Mouse (Mus musculus): ENCODE measurements around the gene Opn1sw. TPM values are rescaled to one million over a fixed set of nuclear protein-coding genes. Genes with fewer than 3 reads are reported as not detected.
"Not testable (repeated sequence)": the region's sequence is repeated elsewhere in the genome, so short reads cannot be mapped to it uniquely, and the experiment has no call there.

The Opn1sw gene
- total and polyA plus RNA-seq, 3 experiments = 0.04 TPM; not detected in 2

- peak; percentile 56 for TF ChIP-seq MYC (IDR thresholded peaks at IDR 0.05; ENCODE audit: low read depth, low read length)
- TF ChIP-seq HCFC1 (IDR thresholded peaks at IDR 0.05; ENCODE audit: low read depth, low read length) = no peak
- TF ChIP-seq MXI1 (IDR thresholded peaks at IDR 0.05; ENCODE audit: low read depth, low read length) = peak; percentile 35
- 0 out of 2 replicates have a peak, but pooled peaks have one; percentile 67 for TF ChIP-seq CHD1 (IDR thresholded peaks at IDR 0.05; ENCODE audit: low read depth, low read length)
- 0 out of 2 replicates have a peak, but pooled peaks have one; percentile 9 for TF ChIP-seq MEF2A (IDR thresholded peaks at IDR 0.05; ENCODE audit: extremely low read depth, insufficient replicate concordance, low read depth, low read length, poor library complexity, severe bottlenecking)
Observed at GRCm38 (mm10) chr6:29347189-29347588, 41.1 kb downstream of the Opn1sw start.

GRCm38 (mm10) chr6:29346512-29346911, 41.8 kb downstream of the Opn1sw start:
- H3K4me1 ChIP-seq (ENCODE audit: control insufficient read depth in 1 of 2, insufficient read depth in 2 of 2, low read length in 2 of 2); H3K4me3 ChIP-seq (ENCODE audit: control insufficient read depth in 1 of 2, insufficient read depth in 1 of 2, low read depth in 2 of 2, low read length in 2 of 2): not testable (repeated sequence)
- peak; percentile 96 for TF ChIP-seq TBP (IDR thresholded peaks at IDR 0.05; ENCODE audit: low read depth, low read length)

More at GRCm38 (mm10) chr6:29347189-29347588, 41.1 kb downstream of the Opn1sw start:
- Histone ChIP-seq H3K79me2 (ENCODE audit: control insufficient read depth, insufficient read depth, low read length, poor library complexity) (peaks cover 25% of the 10 kb centered on the region), H3K9me3 (replicated peaks; ENCODE audit: insufficient read depth, low read length) (no peaks in the 10 kb centered on the region), H3K27me3 (ENCODE audit: control insufficient read depth in 1 of 2, insufficient read depth in 2 of 2, low read length in 2 of 2) (peaks cover 8 to 9% of the 10 kb centered on the region in 2 experiments), H3K36me3 (ENCODE audit: control insufficient read depth in 1 of 2, insufficient read depth in 2 of 2, low read length in 2 of 2) (peaks cover 0 to 13% of the 10 kb centered on the region in 2 experiments; a peak in 3 of 4 replicates), H3K4me1 (ENCODE audit: control insufficient read depth in 1 of 2, insufficient read depth in 2 of 2, low read length in 2 of 2) (peaks cover 3 to 6% of the 10 kb centered on the region in 2 experiments; a peak in 2 of 4 replicates), H3K9ac (ENCODE audit: control insufficient read depth, low read depth, low read length, poor library complexity, severe bottlenecking) (peak overlapping the region; percentile 79), H3K27ac (ENCODE audit: control insufficient read depth, low read depth, low read length) (peak overlapping the region; percentile 64), H3K4me3 (ENCODE audit: control insufficient read depth in 1 of 2, insufficient read depth in 1 of 2, low read depth in 2 of 2, low read length in 2 of 2) (peak overlapping the region; percentile 67 to 95)
- DNase-seq (ENCODE audit: low read depth, low spot score) = no peak

GRCm38 (mm10) chr6:29329514-29329913, 58.8 kb downstream of the Opn1sw start:
- peak; percentile 82 for DNase-seq (ENCODE audit: low read depth, low spot score)
- TF ChIP-seq UBTF (IDR thresholded peaks at IDR 0.05; ENCODE audit: borderline replicate concordance, insufficient read depth, low read depth, low read length) (no peak), RCOR1 (IDR thresholded peaks at IDR 0.05; ENCODE audit: low read depth, low read length) (peak; percentile 99), TCF12 (IDR thresholded peaks at IDR 0.05; ENCODE audit: low read depth, low read length) (peak; percentile 79), ZKSCAN1 (IDR thresholded peaks at IDR 0.05; ENCODE audit: low read depth, low read length) (no peak), MYC (IDR thresholded peaks at IDR 0.05; ENCODE audit: low read depth, low read length) (peak; percentile 91), MAX (IDR thresholded peaks at IDR 0.05; ENCODE audit: low read length) (peak; percentile 81), BHLHE40 (IDR thresholded peaks at IDR 0.05; ENCODE audit: borderline replicate concordance, low read depth, low read length) (peak; percentile 71; the same call in 1 of the 2 replicates), TAL1 (IDR thresholded peaks at IDR 0.05; ENCODE audit: low read length) (peak; percentile 34; the same call in 1 of the 2 replicates), USF1 (IDR thresholded peaks at IDR 0.05; ENCODE audit: low read depth, low read length) (peak; percentile 43), MAFK (IDR thresholded peaks at IDR 0.05; ENCODE audit: borderline replicate concordance, low read depth, low read length) (no peak), GATA1 (IDR thresholded peaks at IDR 0.05; ENCODE audit: low read depth, low read length) (peak; percentile 96), EP300 (IDR thresholded peaks at IDR 0.05; ENCODE audit: low read depth in 1 of 2, low read length in 2 of 2) (peak; percentile 81 to 83), MAZ (IDR thresholded peaks at IDR 0.05; ENCODE audit: low read depth, low read length) (0 out of 2 replicates have a peak, but pooled peaks have one; percentile 27), ETS1 (IDR thresholded peaks at IDR 0.05; ENCODE audit: low read depth, low read length) (peak; percentile 87), KAT2A (conservative IDR thresholded peaks at IDR 0.05; ENCODE audit: low read depth, low read length) (no peak), MXI1 (IDR thresholded peaks at IDR 0.05; ENCODE audit: low read depth, low read length) (peak; percentile 65; the same call in 1 of the 2 replicates), NELFE (IDR thresholded peaks at IDR 0.05; ENCODE audit: low read depth, low read length) (no peak), NRF1 (IDR thresholded peaks at IDR 0.05; ENCODE audit: insufficient read depth, low read depth, low read length, poor library complexity, severe bottlenecking) (no peak), ZNF384 (IDR thresholded peaks at IDR 0.05; ENCODE audit: low read depth, low read length) (no peak), SIN3A (IDR thresholded peaks at IDR 0.05; ENCODE audit: low read length) (peak; percentile 84)
- Histone ChIP-seq H3K79me2 (ENCODE audit: control insufficient read depth, insufficient read depth, low read length, poor library complexity) (no peaks in the 10 kb centered on the region), H3K27me3 (ENCODE audit: control insufficient read depth in 1 of 2, insufficient read depth in 2 of 2, low read length in 2 of 2) (peaks cover 0 to 3% of the 10 kb centered on the region in 2 experiments; a peak in 1 of 4 replicates), H3K36me3 (ENCODE audit: control insufficient read depth in 1 of 2, insufficient read depth in 2 of 2, low read length in 2 of 2) (peaks cover 0 to 4% of the 10 kb centered on the region in 2 experiments; a peak in 2 of 4 replicates), H3K27ac (ENCODE audit: control insufficient read depth, low read depth, low read length) (no peak overlapping the region), H3K9ac (ENCODE audit: control insufficient read depth, low read depth, low read length, poor library complexity, severe bottlenecking) (no peak overlapping the region), H3K4me1 (ENCODE audit: control insufficient read depth in 1 of 2, insufficient read depth in 2 of 2, low read length in 2 of 2) (peaks cover 0 to 6% of the 10 kb centered on the region in 2 experiments; a peak in 1 of 4 replicates), H3K4me3 (ENCODE audit: control insufficient read depth in 1 of 2, insufficient read depth in 1 of 2, low read depth in 2 of 2, low read length in 2 of 2) (no peak overlapping the region), H3K9me3 (replicated peaks; ENCODE audit: insufficient read depth, low read length) (no peaks in the 10 kb centered on the region)

More at GRCm38 (mm10) chr6:29346512-29346911, 41.8 kb downstream of the Opn1sw start:
- not testable (repeated sequence) for H3K36me3 ChIP-seq (ENCODE audit: control insufficient read depth in 1 of 2, insufficient read depth in 2 of 2, low read length in 2 of 2); H3K9ac ChIP-seq (ENCODE audit: control insufficient read depth, low read depth, low read length, poor library complexity, severe bottlenecking); H3K9me3 ChIP-seq (replicated peaks; ENCODE audit: insufficient read depth, low read length); H3K27ac ChIP-seq (ENCODE audit: control insufficient read depth, low read depth, low read length); H3K27me3 ChIP-seq (ENCODE audit: control insufficient read depth in 1 of 2, insufficient read depth in 2 of 2, low read length in 2 of 2); DNase-seq (ENCODE audit: low read depth, low spot score)
- peaks cover 22% of the 10 kb centered on the region for H3K79me2 ChIP-seq (ENCODE audit: control insufficient read depth, insufficient read depth, low read length, poor library complexity)

All from MEL (cell line).